Mouse (Mus musculus): ENCODE results near the gene Scpep1. TPM values are rescaled to one million over a fixed set of nuclear protein-coding genes. Genes with fewer than 3 reads are reported as not detected.
"Not testable (repeated sequence)": the region's sequence is repeated elsewhere in the genome, so short reads cannot be mapped to it uniquely, and the experiment has no call there.

Scpep1 gene
- 10 to 100 TPM; 18.7 to 25.9 (median 22.0) TPM for total RNA-seq (2022)

GRCm38 (mm10) chr11:88955217-88955969 is at the start of gene Scpep1:
Gene Scpep1 (minus strand): TSS chr11:88955465.
- DNase-seq (ENCODE audit: low spot score in 2 of 2), result peak; percentile 91 to 93

DNA sequence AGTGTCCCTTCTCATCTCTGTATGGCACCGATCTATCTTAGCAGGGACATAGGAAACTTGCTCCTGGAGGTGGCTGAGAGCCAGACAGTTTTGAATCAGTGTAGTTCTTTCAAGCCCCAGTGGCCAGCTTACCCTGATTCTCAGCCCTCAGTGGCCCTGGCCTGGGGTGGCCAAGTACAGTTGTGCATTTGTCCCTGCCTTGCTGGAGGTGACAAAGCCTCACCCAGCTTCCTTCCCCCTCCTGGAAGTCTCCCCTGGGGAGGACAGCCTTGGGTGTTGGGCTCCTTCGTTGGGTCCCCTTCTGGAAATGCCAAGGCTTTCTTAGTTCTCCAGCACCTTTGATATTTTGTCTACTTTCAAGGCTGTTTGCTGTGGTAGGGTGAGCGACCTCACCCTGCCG is 48.5 kb upstream of the Scpep1 start:
- DNase-seq (ENCODE audit: low spot score in 2 of 2), result no peak

DNA sequence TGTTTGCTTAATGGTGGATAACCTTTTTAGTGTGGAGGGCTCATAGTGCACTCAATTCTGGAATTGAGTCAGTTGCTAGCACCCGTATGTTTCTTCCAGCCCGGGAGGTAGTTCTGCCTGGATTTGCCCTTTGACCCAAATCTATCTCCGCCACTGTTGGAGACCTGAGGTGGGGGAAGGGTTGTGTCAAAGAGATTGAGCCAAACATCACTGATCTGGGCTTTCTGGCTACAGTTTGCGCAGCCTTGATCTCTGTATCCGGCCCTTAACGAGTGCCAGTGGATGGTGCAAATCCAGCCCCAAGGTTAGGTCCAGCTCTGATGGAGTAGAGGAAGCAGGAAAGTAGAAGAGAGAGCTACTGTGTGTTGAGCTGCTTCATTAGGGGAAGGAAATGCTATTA is 47.8 kb upstream of the Scpep1 start:
- no peak for DNase-seq (ENCODE audit: low spot score in 2 of 2)

DNA sequence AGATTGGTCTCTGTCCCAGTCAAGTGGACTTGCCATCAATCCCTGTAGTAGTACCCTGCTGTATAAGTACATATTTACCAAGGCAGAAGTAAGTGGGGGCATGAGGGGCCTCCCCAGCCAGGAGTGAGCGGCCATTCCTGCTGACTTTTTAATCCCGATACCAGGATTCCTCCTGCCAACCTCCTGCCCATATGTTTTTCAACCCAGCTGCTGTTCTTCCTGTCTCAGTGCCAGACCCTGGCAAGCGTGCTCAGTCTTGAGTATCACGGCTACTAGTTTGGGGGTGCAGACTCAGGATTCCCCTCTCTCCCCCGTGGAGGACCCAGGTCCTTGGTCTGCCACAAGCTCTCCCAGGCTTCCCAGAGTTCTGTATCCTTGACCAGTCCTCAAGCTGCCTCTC is 47.4 kb upstream of the Scpep1 start:
- no peak for DNase-seq (ENCODE audit: low spot score in 2 of 2)

- no peak for DNase-seq (ENCODE audit: low spot score in 2 of 2)
Observed at GRCm38 (mm10) chr11:89002068-89002467, 46.8 kb upstream of the Scpep1 start.

DNA sequence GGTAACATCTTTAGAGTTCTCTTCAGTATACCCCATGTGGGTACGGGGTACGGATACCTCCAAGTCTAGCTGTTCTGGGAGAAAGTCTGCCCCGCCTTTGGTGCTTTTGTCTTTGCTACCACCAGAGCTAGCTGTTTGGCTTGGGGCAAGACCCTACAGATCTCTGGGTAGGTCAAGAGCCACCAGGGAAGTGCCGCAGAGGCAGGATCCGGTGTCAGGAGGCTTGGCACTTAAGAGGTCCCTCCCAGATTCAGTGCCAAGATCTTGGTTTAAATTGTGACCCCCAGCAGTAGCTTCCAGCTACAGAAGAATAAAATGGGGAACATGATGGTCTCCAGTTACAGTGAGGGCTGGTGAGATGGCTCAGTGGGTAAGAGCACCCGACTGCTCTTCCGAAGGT is 46.3 kb upstream of the Scpep1 start:
- DNase-seq (ENCODE audit: low spot score in 2 of 2), result no peak

DNA sequence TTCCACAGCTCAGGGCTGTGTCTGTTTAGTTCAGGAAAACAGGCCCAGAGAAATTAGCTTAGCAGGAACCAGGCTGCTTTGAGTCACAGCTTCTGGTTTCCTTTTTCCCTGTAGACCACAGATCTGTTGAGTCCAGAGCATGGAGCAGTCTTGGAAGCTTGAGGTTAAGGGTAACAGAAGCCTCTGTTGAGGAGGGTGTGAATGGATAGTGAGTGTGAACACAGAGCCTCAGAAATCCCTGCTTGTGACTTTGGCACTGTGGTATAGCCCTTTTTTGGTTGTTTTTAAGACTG is 45.2 kb upstream of the Scpep1 start:
- no peak for DNase-seq (ENCODE audit: low spot score in 2 of 2)

- no peak for DNase-seq (ENCODE audit: low spot score in 2 of 2)
Observed at GRCm38 (mm10) chr11:88999723-89000526, 44.7 kb upstream of the Scpep1 start.

GRCm38 (mm10) chr11:88998974-88999722 is 43.9 kb upstream of the Scpep1 start, which contains the start of gene Trim25:
Gene Trim25 (plus strand): TSS chr11:88999376.
- DNase-seq (ENCODE audit: low spot score in 2 of 2), result peak in 1 of 2 experiments; percentile 25

DNA sequence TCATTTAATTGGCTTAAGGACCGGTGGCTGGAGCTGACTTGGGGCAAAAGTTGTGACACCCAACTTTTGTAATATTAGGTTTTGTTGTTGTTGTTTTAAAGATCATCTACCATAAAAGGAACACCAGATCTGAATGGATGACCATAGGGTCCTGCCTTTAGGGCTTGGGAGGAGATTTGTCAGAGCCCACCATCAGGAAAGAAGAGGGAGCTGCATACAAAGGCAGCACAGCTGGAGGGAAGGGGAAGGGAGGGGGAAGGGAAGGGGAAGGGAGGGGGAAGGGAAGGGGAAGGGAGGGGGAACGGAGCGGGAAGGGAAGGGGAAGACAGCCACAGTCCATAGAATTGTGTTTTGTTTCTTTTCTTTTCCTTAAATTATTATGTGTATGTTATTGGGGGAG is 43.1 kb upstream of the Scpep1 start:
- no peak for DNase-seq (ENCODE audit: low spot score in 2 of 2)

DNA sequence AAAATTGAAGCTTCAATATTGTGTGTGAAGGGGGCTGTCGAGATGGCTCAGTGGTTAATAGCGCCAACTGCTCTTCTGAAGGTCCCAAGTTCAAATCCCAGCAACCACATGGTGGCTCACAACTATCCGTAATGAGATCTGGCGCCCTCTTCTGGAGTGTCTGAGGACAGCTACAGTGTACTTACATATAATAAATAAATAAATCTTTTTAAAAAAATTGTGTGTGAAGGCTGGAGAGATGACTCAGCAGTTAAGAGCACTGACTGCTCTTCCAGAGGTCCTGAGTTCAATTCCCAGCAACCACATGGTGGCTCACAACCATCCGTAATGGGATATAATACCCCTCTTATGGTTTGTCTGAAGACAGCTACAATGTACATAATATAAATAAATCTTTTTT is 42.1 kb upstream of the Scpep1 start:
- DNase-seq (ENCODE audit: low spot score in 2 of 2), result not testable (repeated sequence)

GRCm38 (mm10) chr11:88996427-88996826 is 41.2 kb upstream of the Scpep1 start:
- DNase-seq (ENCODE audit: low spot score in 2 of 2), result no peak

DNA sequence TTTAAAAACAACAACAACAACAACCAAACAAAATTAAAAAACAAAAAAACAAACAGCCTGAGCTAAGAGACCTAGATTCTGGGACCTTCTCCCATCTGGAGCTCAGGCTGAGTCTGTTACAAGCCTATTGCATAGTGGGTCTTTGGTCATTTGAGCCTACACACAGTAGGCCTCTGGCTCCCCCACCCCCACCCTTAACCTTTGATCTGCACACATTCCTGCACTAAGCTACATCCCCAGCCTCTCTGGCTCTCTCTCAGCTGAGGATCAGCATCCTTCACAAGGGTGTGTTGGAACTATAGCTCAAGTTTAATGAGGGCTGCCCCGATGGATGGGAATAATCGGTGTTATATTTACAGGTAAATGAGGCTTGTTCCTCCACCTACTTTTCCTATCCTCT is 40.4 kb upstream of the Scpep1 start:
- DNase-seq (ENCODE audit: low spot score in 2 of 2), result no peak

- DNase-seq (ENCODE audit: low spot score in 2 of 2), result no peak
Observed at GRCm38 (mm10) chr11:88994492-88994891, 39.2 kb upstream of the Scpep1 start.

DNA sequence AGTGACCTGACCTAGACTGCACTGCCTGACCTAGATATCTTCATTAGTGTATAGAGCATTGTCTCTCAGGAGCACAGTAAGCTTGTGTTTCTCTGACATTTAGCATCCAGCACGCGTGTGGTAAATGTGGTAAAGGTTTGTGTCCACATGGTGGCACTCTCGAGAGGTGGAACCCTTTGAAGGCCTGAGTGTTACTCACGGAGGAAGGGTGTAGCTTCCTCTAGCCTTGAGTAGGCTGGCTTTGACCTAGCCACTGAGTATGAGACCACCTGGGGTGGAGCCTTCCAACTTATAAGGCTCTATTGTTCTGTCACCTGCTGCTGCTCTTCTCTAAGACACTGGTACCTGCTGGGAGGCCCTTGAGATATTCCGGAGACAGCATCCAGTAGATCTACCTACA is 38.4 kb upstream of the Scpep1 start:
- peak in 1 of 2 experiments; percentile 25 for DNase-seq (ENCODE audit: low spot score in 2 of 2)

GRCm38 (mm10) chr11:88993186-88993585 is 37.9 kb upstream of the Scpep1 start:
- DNase-seq (ENCODE audit: low spot score in 2 of 2), result no peak

GRCm38 (mm10) chr11:88989530-88989929 is 34.3 kb upstream of the Scpep1 start:
- DNase-seq (ENCODE audit: low spot score in 2 of 2), result no peak

DNA sequence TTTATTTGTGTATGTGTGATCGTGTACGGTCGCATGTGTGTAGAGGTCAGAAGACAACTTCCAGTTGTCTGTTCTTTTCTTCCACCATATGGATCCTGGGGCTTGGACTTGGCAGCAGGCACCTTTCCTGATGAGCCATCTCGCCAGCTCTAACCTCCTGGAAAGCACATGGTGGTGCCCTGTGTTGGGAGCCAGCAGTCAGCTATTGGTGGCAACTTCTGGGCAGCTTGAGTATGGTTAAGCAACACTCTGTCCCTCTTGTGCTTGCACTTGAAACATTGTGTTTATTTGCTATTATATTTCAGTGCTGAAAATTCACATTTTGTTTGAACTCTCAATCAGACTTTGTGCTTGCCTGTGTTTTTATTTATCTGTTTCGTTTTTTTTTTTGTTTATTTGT is 33.7 kb upstream of the Scpep1 start:
- no peak for DNase-seq (ENCODE audit: low spot score in 2 of 2)

DNA sequence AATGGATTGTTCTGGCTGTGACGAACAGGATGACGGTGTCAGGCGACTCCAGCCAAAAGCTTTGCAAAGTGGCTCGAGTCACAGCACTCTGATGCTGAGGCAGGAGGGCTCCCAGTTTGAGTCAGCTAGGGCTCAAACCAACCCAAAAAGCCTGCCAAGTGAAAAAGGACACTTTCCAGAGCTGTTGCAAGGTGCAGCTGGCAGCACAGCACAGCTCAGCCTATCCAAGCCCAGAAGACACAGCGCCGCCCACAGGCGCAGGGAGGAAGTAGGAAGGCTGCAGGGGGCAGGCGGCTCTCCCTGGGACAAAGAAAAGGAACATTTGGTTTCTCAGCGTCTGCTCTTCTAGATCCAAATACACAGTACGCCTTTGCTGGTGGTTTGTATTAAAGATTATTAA is 31.4 kb upstream of the Scpep1 start:
- no peak for DNase-seq (ENCODE audit: low spot score in 2 of 2)

DNA sequence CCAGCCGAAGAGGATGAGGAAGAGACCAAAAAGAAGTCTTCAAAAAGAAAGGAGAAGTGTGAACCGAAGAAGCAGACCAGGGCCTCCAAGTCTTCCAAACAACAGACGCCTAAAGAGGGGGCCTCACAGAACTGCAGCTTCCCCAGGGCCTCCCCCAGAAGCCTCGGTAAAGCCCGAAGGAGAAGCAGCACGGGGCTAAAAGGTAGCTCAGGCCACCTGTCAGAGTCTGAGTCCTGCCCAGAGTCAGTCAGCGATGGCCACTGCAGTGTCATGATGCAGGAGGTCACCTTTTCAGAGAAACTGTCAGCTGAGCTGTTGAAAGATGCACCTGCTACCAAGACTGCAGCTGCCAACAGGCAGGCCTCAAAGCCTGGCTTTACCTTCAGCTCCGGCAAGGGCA is 26.1 kb upstream of the Scpep1 start:
- no peak for DNase-seq (ENCODE audit: low spot score in 2 of 2)

GRCm38 (mm10) chr11:88977188-88977587 is 21.9 kb upstream of the Scpep1 start:
- no peak for DNase-seq (ENCODE audit: low spot score in 2 of 2)

DNA sequence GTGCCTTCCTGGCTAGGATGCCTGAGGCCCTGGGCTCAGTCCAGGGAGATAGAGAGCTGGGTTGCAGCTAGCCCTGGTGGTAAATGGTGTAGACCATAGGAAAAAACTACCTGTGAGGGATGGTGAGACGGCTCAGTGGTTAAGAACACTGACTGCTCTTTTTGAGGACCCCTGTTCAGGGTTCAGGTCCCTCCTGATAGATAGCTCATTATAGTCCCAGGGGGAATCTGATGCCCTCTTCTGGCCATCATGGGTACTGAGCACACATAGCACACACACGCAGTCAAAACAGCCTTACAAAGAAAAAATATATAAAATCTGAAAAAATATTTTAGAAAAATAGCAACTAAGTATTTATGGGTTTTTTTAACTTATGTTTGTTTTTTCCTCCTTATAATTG is 21.1 kb upstream of the Scpep1 start:
- no peak for DNase-seq (ENCODE audit: low spot score in 2 of 2)

Data from left cerebral cortex, adult 8-10 months (tissue).